Mouse (Mus musculus) adrenal gland, postnatal 10 days (tissue): Measurements from ENCODE around the gene Zfp697. TPM values are rescaled to one million over a fixed set of nuclear protein-coding genes. Genes with fewer than 3 reads are reported as not detected.
"Not testable (repeated sequence)": the region's sequence is repeated elsewhere in the genome, so short reads cannot be mapped to it uniquely, and the experiment has no call there.

Experiments used
- DNase-seq: peaks from one replicate; pipeline ENCODE4 v3.0.0; 2021; ENCODE audit warnings: mixed read lengths
- total RNA-seq, 2 experiments: library from RNA; stranded (reverse); gene quantifications; 2 replicates each; pipeline ENCODE4 v1.2.3; 2021

Zfp697 gene
- total RNA-seq, 2 experiments from 2014 or later, result 3.0 to 3.8 TPM

GRCm38 (mm10) chr3:98418991-98419785 is 36.9 kb downstream of the Zfp697 start:
- DNase-seq, result no peak

- no peak for DNase-seq
Measured at GRCm38 (mm10) chr3:98419786-98420070, 37.5 kb downstream of the Zfp697 start.

- DNase-seq, result no peak
Measured at GRCm38 (mm10) chr3:98422926-98423325, 40.7 kb downstream of the Zfp697 start.

- no peak for DNase-seq
Measured at GRCm38 (mm10) chr3:98426749-98427148, 44.5 kb downstream of the Zfp697 start.

- DNase-seq, result no peak
Measured at GRCm38 (mm10) chr3:98427260-98427599, 45.0 kb downstream of the Zfp697 start.

GRCm38 (mm10) chr3:98427600-98428448 is 45.6 kb downstream of the Zfp697 start:
- peak; percentile 91 for DNase-seq

GRCm38 (mm10) chr3:98428449-98428775 is 46.2 kb downstream of the Zfp697 start:
- DNase-seq, result peak; percentile 23

GRCm38 (mm10) chr3:98428928-98429525 is 46.8 kb downstream of the Zfp697 start:
- DNase-seq, result no peak

- DNase-seq, result no peak
Measured at GRCm38 (mm10) chr3:98434088-98434816, 52.0 kb downstream of the Zfp697 start.

GRCm38 (mm10) chr3:98435030-98435429 is 52.8 kb downstream of the Zfp697 start:
- no peak for DNase-seq

- not testable (repeated sequence) for DNase-seq
Measured at GRCm38 (mm10) chr3:98442245-98442644, 60.0 kb downstream of the Zfp697 start.

- not testable (repeated sequence) for DNase-seq
Measured at GRCm38 (mm10) chr3:98443149-98443779, 61.0 kb downstream of the Zfp697 start.

GRCm38 (mm10) chr3:98443924-98444323 is 61.7 kb downstream of the Zfp697 start:
- not testable (repeated sequence) for DNase-seq

- not testable (repeated sequence) for DNase-seq
Measured at GRCm38 (mm10) chr3:98453786-98454185, 71.5 kb downstream of the Zfp697 start.

GRCm38 (mm10) chr3:98457026-98457425 is 74.8 kb downstream of the Zfp697 start, which contains the start of gene Gm4450:
Gene Gm4450, minus strand, starts transcription at chr3:98457126.
- not testable (repeated sequence) for DNase-seq

GRCm38 (mm10) chr3:98469323-98469722 is 87.1 kb downstream of the Zfp697 start:
- not testable (repeated sequence) for DNase-seq

- DNase-seq, result not testable (repeated sequence)
Measured at GRCm38 (mm10) chr3:98471057-98471456, 88.8 kb downstream of the Zfp697 start.

GRCm38 (mm10) chr3:98471499-98471898 is 89.2 kb downstream of the Zfp697 start:
- DNase-seq, result not testable (repeated sequence)

GRCm38 (mm10) chr3:98494184-98494583 is 111.9 kb downstream of the Zfp697 start:
- DNase-seq, result not testable (repeated sequence)

- DNase-seq, result not testable (repeated sequence)
Measured at GRCm38 (mm10) chr3:98495055-98495454, 112.8 kb downstream of the Zfp697 start.

GRCm38 (mm10) chr3:98496762-98497161 is 114.5 kb downstream of the Zfp697 start:
- DNase-seq, result not testable (repeated sequence)

GRCm38 (mm10) chr3:98497401-98497800 is 115.1 kb downstream of the Zfp697 start:
- not testable (repeated sequence) for DNase-seq
